Mouse (Mus musculus): ENCODE measurements around the gene Ccdc51. TPM values are rescaled to one million over a fixed set of nuclear protein-coding genes. Genes with fewer than 3 reads are reported as not detected.

The Ccdc51 gene
- total RNA-seq (2023) = 10 to 100 TPM in 1 of 2 experiments, 1 to 10 TPM in 1; 8.0 to 12.0 TPM

GRCm38 (mm10) chr9:109082124-109082800 lies at the start of gene Ccdc51, which contains the start of gene Tma7:
Gene Ccdc51 (plus strand): TSS chr9:109082493.
Gene Tma7 (minus strand): TSS chr9:109082587.

GRCm38 (mm10) chr9:109038086-109038895 lies 44.0 kb upstream of the Ccdc51 start, which contains the start of gene Shisa5:
Gene Shisa5 (plus strand): TSS chr9:109038565.

GRCm38 (mm10) chr9:109059136-109059903 lies 23.0 kb upstream of the Ccdc51 start, which contains the start of gene Trex1:
Gene Trex1 (minus strand): TSS chr9:109059734.

GRCm38 (mm10) chr9:109073661-109074573 lies 8.4 kb upstream of the Ccdc51 start, which contains the start of gene Atrip:
Gene Atrip (minus strand): TSS chr9:109074124.

GRCm38 (mm10) chr9:109095137-109095982 lies 13.1 kb downstream of the Ccdc51 start, which contains the start of gene Plxnb1:
Gene Plxnb1 (plus strand): TSS chr9:109095389.

Other genes starting within 250 kb of the Ccdc51 start
- 10 to 100 TPM; 20.2 to 20.6 TPM for gene Slc26a6, start 229.2 kb upstream of the Ccdc51 start, total RNA-seq (2023)
- 1 to 10 TPM; 1.7 to 2.2 TPM for gene Tmem89, start 167.9 kb upstream of the Ccdc51 start, total RNA-seq (2023)
- 100 to 1,000 TPM; 179 to 187 TPM for gene Uqcrc1, start 145.9 kb upstream of the Ccdc51 start, total RNA-seq (2023)
- 1 to 10 TPM; 3.8 to 5.5 TPM for gene Col7a1, start 128.9 kb upstream of the Ccdc51 start, total RNA-seq (2023)
- not detected for gene Ucn2, start 96.5 kb upstream of the Ccdc51 start, total RNA-seq (2023)
- 10 to 100 TPM; 14.0 to 15.2 TPM for gene Pfkfb4, start 90.7 kb upstream of the Ccdc51 start, total RNA-seq (2023)
- 1,000 to 10,000 TPM; 2,642 to 2,894 TPM for gene Shisa5, start 43.9 kb upstream of the Ccdc51 start, total RNA-seq (2023)
- gene Trex1, start 22.8 kb upstream of the Ccdc51 start, total RNA-seq (2023) = 10 to 100 TPM; 15.0 to 18.6 TPM
- 10 to 100 TPM; 37.6 to 38.0 TPM for gene Atrip, start 8.4 kb upstream of the Ccdc51 start, total RNA-seq (2023)
- gene Tma7, start 94 bp downstream of the Ccdc51 start, total RNA-seq (2023) = 100 to 1,000 TPM; 310 to 372 TPM
- gene Plxnb1, start 12.9 kb downstream of the Ccdc51 start, total RNA-seq (2023) = 1 to 10 TPM; 2.6 to 4.7 TPM
- not detected for gene Fbxw21, start 79.5 kb downstream of the Ccdc51 start, total RNA-seq (2023)
- not detected for gene Fbxw13, start 113.5 kb downstream of the Ccdc51 start, total RNA-seq (2023)
- gene Fbxw20, start 152.3 kb downstream of the Ccdc51 start, total RNA-seq (2023) = not detected
- gene Fbxw14, start 205.2 kb downstream of the Ccdc51 start, total RNA-seq (2023) = not detected

All from T-cell, adult 66 days (primary cell).